Mouse (Mus musculus) midbrain, postnatal 0 days (tissue): ENCODE results near the gene Rasl10a. TPM values are rescaled to one million over a fixed set of nuclear protein-coding genes. Genes with fewer than 3 reads are reported as not detected.

Experiments
- ATAC-seq: fragments of 200-750 bp; cut with Nextera tagmentation; 2 replicates; pipeline ENCODE4 v1.8.0; 2017; ENCODE audit warnings: moderate number of reproducible peaks, mild to moderate bottlenecking, moderate TSS enrichment, moderate library complexity; ENCODE audit not compliant: low FRiP score
- DNase-seq: peaks from one replicate; pipeline ENCODE4 v3.0.0-alpha.2; 2015; ENCODE audit warnings: low spot score
- H3K27ac ChIP-seq: fragments of 300-500 bp; sonication (generic); 2 replicates; pipeline ENCODE4 v1.5.1; 2014; ENCODE audit warnings: low read depth, mild to moderate bottlenecking, low read length, mixed read lengths
- H3K27me3 ChIP-seq: fragments of 300-500 bp; sonication (generic); 2 replicates; pipeline ENCODE4 v1.6.1; 2014; ENCODE audit warnings: low read length, control low read depth, mixed read lengths; ENCODE audit not compliant: insufficient read depth
- H3K36me3 ChIP-seq: fragments of 300-500 bp; sonication (generic); 2 replicates; pipeline ENCODE4 v1.6.1; 2014; ENCODE audit warnings: low read length, control low read depth, mixed read lengths; ENCODE audit not compliant: insufficient read depth
- H3K4me1 ChIP-seq: fragments of 300-500 bp; sonication (generic); 2 replicates; pipeline ENCODE4 v1.6.1; 2014; ENCODE audit warnings: mild to moderate bottlenecking, control low read depth, antibody characterized with exemption, low read length, mixed read lengths; ENCODE audit not compliant: insufficient read depth
- H3K4me2 ChIP-seq: fragments of 300-500 bp; sonication (generic); 2 replicates; pipeline ENCODE4 v1.6.1; 2014; ENCODE audit warnings: low read depth, mild to moderate bottlenecking, low read length, mixed read lengths; ENCODE audit not compliant: poor library complexity, severe bottlenecking
- H3K4me3 ChIP-seq: fragments of 300-500 bp; sonication (generic); 2 replicates; pipeline ENCODE4 v1.5.1; 2014; ENCODE audit warnings: low read depth, mild to moderate bottlenecking, low read length, moderate library complexity
- H3K9ac ChIP-seq: fragments of 300-500 bp; sonication (generic); replicated peaks from 2 replicates; pipeline ENCODE4 v1.6.1; 2014; ENCODE audit warnings: mild to moderate bottlenecking, low read length, moderate library complexity, mixed read lengths; ENCODE audit not compliant: poor library complexity, severe bottlenecking
- H3K9me3 ChIP-seq: fragments of 300-500 bp; sonication (generic); 2 replicates; pipeline ENCODE4 v1.6.1; 2016; ENCODE audit warnings: low read length, control low read depth
- CTCF ChIP-seq: IDR thresholded peaks from 2 replicates; pipeline ENCODE4 v1.5.1; 2016; ENCODE audit warnings: antibody characterized with exemption, mild to moderate bottlenecking
- WGBS: fragments of 180-500 bp; shearing (Covaris S2); extraction: QIAGEN DNeasy Blood & Tissue Kit; methylation state at CpG from one replicate; pipeline ENCODE4 v1.1.7; 2014; 5-methylcytosine and 5-hydroxymethylcytosine counted together
- polyA plus RNA-seq: library from polyadenylated mRNA; unstranded; fragments of >200 nt; fragmentation: Nextera tagmentation; extraction: Ambion mirVana; gene quantifications from 2 replicates; pipeline ENCODE4 v1.2.1, GENCODE M21; 2015
- total RNA-seq: library from RNA; depleted of rRNA; stranded (reverse); fragments of >200 nt; gene quantifications from 2 replicates; pipeline ENCODE4 v1.2.3, GENCODE M21; 2014

The Rasl10a gene
- total and polyA plus RNA-seq, 2 experiments from 2014 or later: 3.1 to 3.6 TPM

DNA sequence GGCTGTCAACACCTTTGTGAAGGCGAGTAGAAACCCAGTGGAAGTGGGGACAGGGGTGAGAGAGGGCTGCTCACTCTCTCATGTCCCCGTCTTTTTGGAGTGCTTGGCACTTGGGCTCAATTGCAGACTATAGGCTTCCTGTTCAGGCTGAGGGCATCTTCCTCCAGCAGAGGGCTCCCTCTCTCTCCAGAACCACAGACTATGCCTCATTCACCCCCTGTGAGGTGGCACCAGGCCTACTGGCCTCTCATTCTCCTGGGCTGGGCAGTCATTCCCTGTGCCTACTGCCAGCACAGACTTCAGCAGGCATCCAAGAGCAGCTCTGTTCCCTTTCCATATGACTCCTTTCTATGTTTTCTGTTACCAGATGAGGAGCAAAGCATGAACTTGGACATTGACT lies 42.2 kb upstream of the Rasl10a start:
- TF ChIP-seq CTCF: peak; percentile 71
- ATAC-seq: peak; percentile 69; the same call in 1 of the 2 replicates
- H3K27me3 ChIP-seq: no peaks in the 10 kb centered on the region

DNA sequence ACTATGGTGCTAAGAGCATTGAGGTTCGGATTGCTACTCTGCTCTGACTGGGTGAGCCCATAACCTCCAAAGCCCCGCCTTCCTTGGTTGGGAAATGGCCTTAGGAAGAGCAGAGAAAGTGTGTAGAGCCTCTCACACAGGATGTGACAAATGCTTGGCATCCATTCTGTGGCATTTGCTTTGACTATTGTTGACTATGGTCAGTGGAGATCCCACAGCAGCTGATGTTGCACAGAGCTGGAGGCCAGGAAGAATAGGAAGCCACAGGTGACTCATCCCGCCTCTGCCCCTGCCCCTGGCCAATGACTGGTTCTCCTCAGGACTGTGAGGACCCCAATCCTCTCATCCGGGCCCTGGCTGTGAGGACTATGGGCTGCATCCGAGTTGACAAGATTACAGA lies 41.6 kb upstream of the Rasl10a start:
- Histone ChIP-seq H3K36me3 (peaks cover 75% of the 10 kb centered on the region), H3K9ac (no peak overlapping the region), H3K4me2 (no peak overlapping the region), H3K9me3 (no peaks in the 10 kb centered on the region), H3K4me1 (no peaks in the 10 kb centered on the region), H3K27me3 (no peaks in the 10 kb centered on the region), H3K4me3 (no peak overlapping the region), H3K27ac (no peak overlapping the region)
- 96% methylated on average over 5 of the region's 5 CpGs for WGBS
- ATAC-seq (no peak), DNase-seq (no peak)
- TF ChIP-seq CTCF: no peak

More for the DNA sequence above, 42.2 kb upstream of the Rasl10a start:
- no peaks in the 10 kb centered on the region for H3K4me1 ChIP-seq
- no peaks in the 10 kb centered on the region for H3K9me3 ChIP-seq
- peak; percentile 74 for DNase-seq
- WGBS: 47% methylated on average over 2 of the region's 2 CpGs
- H3K36me3 ChIP-seq: peaks cover 76% of the 10 kb centered on the region
- H3K4me3 ChIP-seq: no peak overlapping the region
- no peak overlapping the region for H3K9ac ChIP-seq
- H3K4me2 ChIP-seq: no peak overlapping the region
- no peak overlapping the region for H3K27ac ChIP-seq

DNA sequence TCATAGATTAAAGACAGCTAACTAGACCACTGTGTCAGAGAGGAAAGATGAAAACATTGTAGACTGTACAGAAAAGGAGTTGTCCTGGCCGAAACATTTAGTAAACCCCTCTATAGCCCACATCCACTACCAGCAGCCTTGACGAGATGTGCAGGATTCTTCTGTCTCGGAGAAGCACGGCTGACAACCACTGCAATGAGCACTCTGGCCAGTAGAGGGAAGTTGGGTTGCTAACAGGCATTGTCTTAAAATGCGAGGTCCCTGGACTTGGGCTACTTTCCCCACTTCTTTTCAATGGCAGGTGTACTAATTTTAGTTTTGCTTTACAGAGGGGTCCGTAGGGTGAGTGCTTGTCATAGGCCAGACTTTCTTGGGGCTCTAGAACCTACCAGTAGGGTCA lies 40.4 kb upstream of the Rasl10a start:
- Histone ChIP-seq H3K4me2 (no peak overlapping the region), H3K36me3 (peaks cover 72% of the 10 kb centered on the region), H3K9me3 (no peaks in the 10 kb centered on the region), H3K27me3 (no peaks in the 10 kb centered on the region), H3K27ac (no peak overlapping the region), H3K4me1 (no peaks in the 10 kb centered on the region), H3K9ac (no peak overlapping the region), H3K4me3 (no peak overlapping the region)
- 56% methylated on average over 6 of the region's 6 CpGs for WGBS
- peak; percentile 64 for TF ChIP-seq CTCF
- ATAC-seq (no peak), DNase-seq (peak; percentile 46)

DNA sequence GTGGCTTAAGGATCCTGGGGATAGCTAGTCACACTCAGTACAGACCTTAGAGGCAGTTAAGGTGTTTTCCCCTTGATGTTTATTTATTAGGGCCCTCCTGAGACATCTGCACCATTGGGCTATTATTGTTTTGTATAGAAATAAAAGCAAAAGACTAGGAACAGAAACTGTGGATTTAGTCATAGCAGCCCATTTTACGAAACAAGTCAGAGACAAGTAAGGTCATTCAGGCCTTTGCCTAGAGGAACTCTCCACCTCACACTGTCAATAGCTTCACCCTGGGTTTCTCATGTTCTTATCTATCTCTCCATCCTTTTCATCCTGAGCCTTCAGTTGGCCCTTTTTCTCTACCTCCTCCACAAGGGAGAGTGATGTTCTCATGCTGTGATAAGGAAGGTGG lies 32.8 kb upstream of the Rasl10a start:
- Histone ChIP-seq H3K9ac (no peak overlapping the region), H3K27ac (no peak overlapping the region), H3K9me3 (no peaks in the 10 kb centered on the region), H3K4me2 (no peak overlapping the region), H3K36me3 (peaks cover 62% of the 10 kb centered on the region), H3K4me3 (no peak overlapping the region), H3K27me3 (no peaks in the 10 kb centered on the region), H3K4me1 (no peaks in the 10 kb centered on the region)
- DNase-seq: no peak
- no peak for ATAC-seq
- 95% methylated on average over 1 of the region's 1 CpGs for WGBS
- TF ChIP-seq CTCF: no peak

DNA sequence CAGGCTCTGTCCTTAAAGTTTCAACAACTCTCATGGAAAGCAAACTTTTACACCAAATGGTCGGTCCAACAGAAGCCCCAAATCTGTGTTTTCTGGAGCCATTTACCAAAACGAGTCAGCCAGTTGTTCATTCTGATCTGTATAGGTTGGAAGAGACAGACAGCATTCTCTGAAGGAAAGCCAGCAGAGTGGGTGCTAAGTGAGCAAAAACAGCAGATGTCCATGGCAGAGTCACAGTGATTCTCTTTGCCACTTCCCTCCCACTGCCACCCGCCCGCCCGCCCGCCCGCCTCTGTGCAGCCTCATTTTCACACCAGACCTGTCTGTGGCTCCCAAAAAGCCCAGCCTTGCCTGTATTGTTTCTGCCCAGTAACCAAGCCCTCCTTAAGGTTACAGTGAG lies 29.7 kb upstream of the Rasl10a start:
- H3K4me2 ChIP-seq: no peak overlapping the region
- H3K36me3 ChIP-seq: peaks cover 77% of the 10 kb centered on the region
- no peaks in the 10 kb centered on the region for H3K9me3 ChIP-seq
- H3K9ac ChIP-seq: no peak overlapping the region
- no peak overlapping the region for H3K4me3 ChIP-seq
- DNase-seq: no peak
- no peaks in the 10 kb centered on the region for H3K4me1 ChIP-seq
- no peaks in the 10 kb centered on the region for H3K27me3 ChIP-seq
- WGBS: 95% methylated on average over 7 of the region's 7 CpGs
- no peak overlapping the region for H3K27ac ChIP-seq
- ATAC-seq: no peak
- TF ChIP-seq CTCF: no peak

DNA sequence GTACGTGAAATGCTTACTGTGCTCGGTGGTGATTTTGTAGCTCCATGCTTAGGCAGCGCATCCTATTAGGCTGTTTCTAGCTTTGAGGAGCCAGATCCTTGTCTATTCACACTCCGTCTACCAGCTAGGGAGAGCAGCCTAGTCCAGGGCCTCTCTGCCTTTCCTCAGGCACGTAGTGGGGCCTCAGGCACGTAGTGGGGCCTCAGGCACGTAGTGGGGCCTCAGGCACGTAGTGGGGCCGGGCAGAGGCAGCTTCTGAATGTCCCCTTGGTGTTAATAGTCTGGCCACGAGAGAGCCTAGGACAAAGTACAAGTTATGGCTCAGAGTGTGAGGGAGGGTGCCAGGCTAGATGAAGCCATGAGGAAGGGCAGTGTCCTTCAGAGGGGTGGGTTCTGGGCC lies 25.2 kb upstream of the Rasl10a start:
- H3K4me2 ChIP-seq: no peak overlapping the region
- H3K9ac ChIP-seq: no peak overlapping the region
- peaks cover 83% of the 10 kb centered on the region for H3K36me3 ChIP-seq
- no peaks in the 10 kb centered on the region for H3K4me1 ChIP-seq
- ATAC-seq (no peak), DNase-seq (no peak)
- H3K9me3 ChIP-seq: no peaks in the 10 kb centered on the region
- 95% methylated on average over 10 of the region's 10 CpGs for WGBS
- H3K4me3 ChIP-seq: no peak overlapping the region
- no peaks in the 10 kb centered on the region for H3K27me3 ChIP-seq
- no peak overlapping the region for H3K27ac ChIP-seq
- TF ChIP-seq CTCF: no peak
